Mouse (Mus musculus) layer of hippocampus, postnatal 36 days (tissue): ENCODE measurements around the gene Ankmy2. TPM values are rescaled to one million over a fixed set of nuclear protein-coding genes. Genes with fewer than 3 reads are reported as not detected.

Experiments used
- total RNA-seq, 2 experiments: library from RNA; stranded (reverse); gene quantifications; 2 replicates each; pipeline ENCODE4 v1.2.3; 2021

Ankmy2 gene
- total RNA-seq, 2 experiments from 2014 or later = 53.4 to 54.0 TPM

Other genes with a start within 250 kb of the Ankmy2 start
- gene Agr3, start 231.5 kb upstream of the Ankmy2 start, total RNA-seq = not detected
- not detected for gene Agr2, start 164.2 kb upstream of the Ankmy2 start, total RNA-seq
- 100 to 1,000 TPM; 280 to 297 TPM for gene Tspan13, start 114.6 kb upstream of the Ankmy2 start, total RNA-seq
- gene Bzw2, start 966 bp downstream of the Ankmy2 start, total RNA-seq = 10 to 100 TPM; 57.7 to 58.8 TPM
- gene Lrrc72, start 96.3 kb downstream of the Ankmy2 start, total RNA-seq = not detected
- 1 to 10 TPM; 2.6 to 5.1 TPM for gene Sostdc1, start 157.0 kb downstream of the Ankmy2 start, total RNA-seq
- 10 to 100 TPM; 14.0 to 15.5 TPM for gene Ispd, start 224.3 kb downstream of the Ankmy2 start, total RNA-seq
- 1 to 10 TPM; 1.5 to 1.8 TPM for gene D630036H23Rik, start 225.1 kb downstream of the Ankmy2 start, total RNA-seq